Mouse (Mus musculus) cortical plate, adult 2 months (tissue): Measurements from ENCODE around the gene Gprasp1.
"Not testable (repeated sequence)": the region's sequence is repeated elsewhere in the genome, so short reads cannot be mapped to it uniquely, and the experiment has no call there.

Experiments used
- CTCF ChIP-seq: fragments of 200-500 bp; IDR thresholded peaks from 2 replicates; pipeline ENCODE4 v1.5.1; 2011; ENCODE audit warnings: mild to moderate bottlenecking, control low read depth, low read length; ENCODE audit not compliant: insufficient read depth; ENCODE audit errors: extremely low read depth
- POLR2A ChIP-seq: fragments of 200-500 bp; IDR thresholded peaks from 2 replicates; pipeline ENCODE4 v1.6.1; 2011; ENCODE audit warnings: mild to moderate bottlenecking, low read length, control low read depth; ENCODE audit not compliant: insufficient read depth; ENCODE audit errors: extremely low read depth

GRCm38 (mm10) chrX:135838521-135839360 lies 96.2 kb downstream of the Gprasp1 start, which contains the start of gene Gprasp2:
- not testable (repeated sequence) for TF ChIP-seq CTCF
- peak; percentile 23; the same call in 1 of the 2 replicates for TF ChIP-seq POLR2A
